Mouse (Mus musculus) embryonic facial prominence, embryonic 13.5 days (tissue): ENCODE measurements around the gene Uso1. TPM values are rescaled to one million over a fixed set of nuclear protein-coding genes. Genes with fewer than 3 reads are reported as not detected.
"Not testable (repeated sequence)": the region's sequence is repeated elsewhere in the genome, so short reads cannot be mapped to it uniquely, and the experiment has no call there.

Experiments used
- ATAC-seq: fragments of 200-750 bp; cut with Nextera tagmentation; 2 replicates; pipeline ENCODE4 v1.8.0; 2017; ENCODE audit warnings: low read depth; ENCODE audit not compliant: insufficient number of reproducible peaks, insufficient read depth, low FRiP score, low TSS enrichment
- H3K27ac ChIP-seq: fragments of 300-500 bp; sonication (generic); 2 replicates; pipeline ENCODE4 v1.5.1; 2015; ENCODE audit warnings: moderate library complexity, mild to moderate bottlenecking, inconsistent platforms
- H3K27me3 ChIP-seq: fragments of 300-500 bp; sonication (generic); 2 replicates; pipeline ENCODE4 v1.6.1; 2015; ENCODE audit warnings: mild to moderate bottlenecking, inconsistent platforms
- H3K36me3 ChIP-seq: fragments of 300-500 bp; sonication (generic); 2 replicates; pipeline ENCODE4 v1.6.1; 2015; ENCODE audit warnings: mild to moderate bottlenecking, inconsistent platforms
- H3K4me1 ChIP-seq: fragments of 300-500 bp; sonication (generic); 2 replicates; pipeline ENCODE4 v1.6.1; 2015; ENCODE audit warnings: inconsistent platforms
- H3K4me2 ChIP-seq: fragments of 300-500 bp; sonication (generic); 2 replicates; pipeline ENCODE4 v1.6.1; 2015; ENCODE audit warnings: moderate library complexity, mild to moderate bottlenecking, inconsistent platforms
- H3K4me3 ChIP-seq: fragments of 300-500 bp; sonication (generic); 2 replicates; pipeline ENCODE4 v1.5.1; 2015; ENCODE audit warnings: mild to moderate bottlenecking, inconsistent platforms
- H3K9ac ChIP-seq: fragments of 300-500 bp; sonication (generic); 2 replicates; pipeline ENCODE4 v1.6.1; 2015; ENCODE audit warnings: mild to moderate bottlenecking, inconsistent platforms
- H3K9me3 ChIP-seq: fragments of 300-500 bp; sonication (generic); 2 replicates; pipeline ENCODE4 v1.6.1; 2016; ENCODE audit warnings: inconsistent platforms
- WGBS: fragments of 180-500 bp; shearing (Covaris S2); methylation state at CpG from one replicate; pipeline ENCODE4 v1.1.7; 2015; ENCODE audit warnings: mixed read lengths; 5-methylcytosine and 5-hydroxymethylcytosine counted together
- polyA plus RNA-seq: library from polyadenylated mRNA; unstranded; fragments of >200 nt; fragmentation: Nextera tagmentation; extraction: Ambion mirVana; gene quantifications from 2 replicates; pipeline ENCODE4 v1.2.1, GENCODE M21; 2015

Gene Uso1
- polyA plus RNA-seq, 1 experiment from 2014 or later = 45.4 TPM

GRCm38 (mm10) chr5:92143665-92144064, 5.9 kb downstream of the Uso1 start:
- Histone ChIP-seq H3K4me3 (no peak overlapping the region), H3K9me3 (no peaks in the 10 kb centered on the region), H3K27me3 (no peaks in the 10 kb centered on the region), H3K36me3 (0 out of 2 replicates have a peak, but pooled peaks cover 2% of the 10 kb centered on the region), H3K4me1 (peaks cover 25% of the 10 kb centered on the region), H3K4me2 (no peak overlapping the region), H3K9ac (no peak overlapping the region), H3K27ac (no peak overlapping the region)
- 94% methylated on average over 6 of the region's 6 CpGs for WGBS
- ATAC-seq = no peak

GRCm38 (mm10) chr5:92144954-92145708, 7.4 kb downstream of the Uso1 start:
- Histone ChIP-seq H3K27ac (no peak overlapping the region), H3K9me3 (no peaks in the 10 kb centered on the region), H3K9ac (no peak overlapping the region), H3K4me2 (no peak overlapping the region), H3K4me3 (no peak overlapping the region), H3K4me1 (peaks cover 13% of the 10 kb centered on the region), H3K27me3 (no peaks in the 10 kb centered on the region), H3K36me3 (0 out of 2 replicates have a peak, but pooled peaks cover 2% of the 10 kb centered on the region)
- no peak for ATAC-seq
- WGBS = 91% methylated on average over 7 of the region's 7 CpGs

- ATAC-seq = no peak
- no peak overlapping the region for H3K9ac ChIP-seq
- H3K4me3 ChIP-seq = no peak overlapping the region
- H3K9me3 ChIP-seq = no peaks in the 10 kb centered on the region
- H3K4me1 ChIP-seq = no peaks in the 10 kb centered on the region
- no peak overlapping the region for H3K4me2 ChIP-seq
- H3K27ac ChIP-seq = no peak overlapping the region
- peaks cover 13% of the 10 kb centered on the region for H3K36me3 ChIP-seq
- H3K27me3 ChIP-seq = no peaks in the 10 kb centered on the region
- WGBS = 90% methylated on average over 3 of the region's 3 CpGs
Measured at GRCm38 (mm10) chr5:92148248-92148647, 10.5 kb downstream of the Uso1 start.

- no peaks in the 10 kb centered on the region for H3K4me1 ChIP-seq
- ATAC-seq = no peak
- no peak overlapping the region for H3K9ac ChIP-seq
- no peak overlapping the region for H3K4me2 ChIP-seq
- no peak overlapping the region for H3K4me3 ChIP-seq
- H3K36me3 ChIP-seq = peaks cover 21% of the 10 kb centered on the region
- 94% methylated on average over 5 of the region's 5 CpGs for WGBS
- H3K27ac ChIP-seq = no peak overlapping the region
- no peaks in the 10 kb centered on the region for H3K27me3 ChIP-seq
- H3K9me3 ChIP-seq = no peaks in the 10 kb centered on the region
Measured at GRCm38 (mm10) chr5:92149330-92149982, 11.7 kb downstream of the Uso1 start.

GRCm38 (mm10) chr5:92154861-92155260, 17.1 kb downstream of the Uso1 start:
- peaks cover 44% of the 10 kb centered on the region for H3K36me3 ChIP-seq
- no peaks in the 10 kb centered on the region for H3K4me1 ChIP-seq
- WGBS = 84% methylated on average over 3 of the region's 3 CpGs

GRCm38 (mm10) chr5:92165976-92166375, 28.2 kb downstream of the Uso1 start:
- Histone ChIP-seq H3K4me3 (no peak overlapping the region), H3K36me3 (peaks cover 40% of the 10 kb centered on the region), H3K4me2 (no peak overlapping the region), H3K9me3 (no peaks in the 10 kb centered on the region), H3K27ac (no peak overlapping the region), H3K27me3 (no peaks in the 10 kb centered on the region), H3K9ac (no peak overlapping the region), H3K4me1 (no peaks in the 10 kb centered on the region)
- 77% methylated on average over 6 of the region's 6 CpGs for WGBS
- no peak for ATAC-seq

More at GRCm38 (mm10) chr5:92154861-92155260, 17.1 kb downstream of the Uso1 start:
- H3K27ac ChIP-seq = no peak overlapping the region
- H3K9me3 ChIP-seq = no peaks in the 10 kb centered on the region
- no peaks in the 10 kb centered on the region for H3K27me3 ChIP-seq
- no peak overlapping the region for H3K4me2 ChIP-seq
- no peak overlapping the region for H3K4me3 ChIP-seq
- ATAC-seq = no peak
- no peak overlapping the region for H3K9ac ChIP-seq

GRCm38 (mm10) chr5:92183071-92183830, 45.5 kb downstream of the Uso1 start:
- 90% methylated on average over 8 of the region's 8 CpGs for WGBS
- Histone ChIP-seq H3K36me3 (peaks cover 73% of the 10 kb centered on the region), H3K4me3 (no peak overlapping the region), H3K4me2 (no peak overlapping the region), H3K27me3 (no peaks in the 10 kb centered on the region), H3K4me1 (no peaks in the 10 kb centered on the region), H3K9ac (no peak overlapping the region), H3K9me3 (no peaks in the 10 kb centered on the region), H3K27ac (no peak overlapping the region)
- ATAC-seq = no peak

GRCm38 (mm10) chr5:92188881-92189483, 51.2 kb downstream of the Uso1 start:
- H3K4me2 ChIP-seq = no peak overlapping the region
- no peak overlapping the region for H3K9ac ChIP-seq
- H3K9me3 ChIP-seq = no peaks in the 10 kb centered on the region
- WGBS = 95% methylated on average over 7 of the region's 7 CpGs
- H3K4me3 ChIP-seq = no peak overlapping the region
- peaks cover 77% of the 10 kb centered on the region for H3K36me3 ChIP-seq
- H3K27ac ChIP-seq = no peak overlapping the region
- H3K4me1 ChIP-seq = no peaks in the 10 kb centered on the region
- no peaks in the 10 kb centered on the region for H3K27me3 ChIP-seq
- no peak for ATAC-seq

GRCm38 (mm10) chr5:92195716-92196115, 58.0 kb downstream of the Uso1 start:
- ATAC-seq, H3K27ac ChIP-seq, H3K9me3 ChIP-seq, H3K9ac ChIP-seq, H3K4me2 ChIP-seq, H3K4me3 ChIP-seq, H3K4me1 ChIP-seq, H3K27me3 ChIP-seq: not testable (repeated sequence)
- peaks cover 87% of the 10 kb centered on the region for H3K36me3 ChIP-seq
- WGBS = 44% methylated on average over 2 of the region's 2 CpGs

GRCm38 (mm10) chr5:92196895-92197811, 59.4 kb downstream of the Uso1 start:
- Histone ChIP-seq H3K9me3 (no peaks in the 10 kb centered on the region), H3K27me3 (no peaks in the 10 kb centered on the region), H3K4me2 (no peak overlapping the region), H3K27ac (no peak overlapping the region), H3K9ac (no peak overlapping the region), H3K4me1 (no peaks in the 10 kb centered on the region), H3K36me3 (peaks cover 93% of the 10 kb centered on the region), H3K4me3 (no peak overlapping the region)
- no peak for ATAC-seq
- WGBS = 78% methylated on average over 15 of the region's 15 CpGs
